Mouse (Mus musculus) intestine, postnatal 0 days (tissue): ENCODE data around the gene Slc6a18. TPM values are rescaled to one million over a fixed set of nuclear protein-coding genes. Genes with fewer than 3 reads are reported as not detected.
"Not testable (repeated sequence)": the region's sequence is repeated elsewhere in the genome, so short reads cannot be mapped to it uniquely, and the experiment has no call there.

ENCODE experiments used
- ATAC-seq: fragments of 200-750 bp; cut with Nextera tagmentation; 2 replicates; pipeline ENCODE4 v1.8.0; 2017; ENCODE audit warnings: mild to moderate bottlenecking, moderate TSS enrichment, moderate library complexity
- H3K27ac ChIP-seq: fragments of 300-500 bp; sonication (generic); 2 replicates; pipeline ENCODE4 v1.5.1; 2014; ENCODE audit warnings: mild to moderate bottlenecking, low read depth, low read length, moderate library complexity
- H3K27me3 ChIP-seq: fragments of 300-500 bp; sonication (generic); replicated peaks from 2 replicates; pipeline ENCODE4 v1.6.1; 2014; ENCODE audit warnings: low read length, mixed read lengths; ENCODE audit not compliant: control insufficient read depth, insufficient read depth
- H3K36me3 ChIP-seq: fragments of 300-500 bp; sonication (generic); 2 replicates; pipeline ENCODE4 v1.6.1; 2014; ENCODE audit warnings: mild to moderate bottlenecking, moderate library complexity; ENCODE audit not compliant: control insufficient read depth, insufficient read depth
- H3K4me1 ChIP-seq: fragments of 300-500 bp; sonication (generic); replicated peaks from 2 replicates; pipeline ENCODE4 v1.6.1; 2014; ENCODE audit warnings: antibody characterized with exemption, low read length, mixed read lengths; ENCODE audit not compliant: control insufficient read depth, insufficient read depth
- H3K4me2 ChIP-seq: fragments of 300-500 bp; sonication (generic); replicated peaks from 2 replicates; pipeline ENCODE4 v1.6.1; 2014; ENCODE audit warnings: low read depth, mild to moderate bottlenecking, moderate library complexity
- H3K4me3 ChIP-seq: fragments of 300-500 bp; sonication (generic); 2 replicates; pipeline ENCODE4 v1.5.1; 2014; ENCODE audit warnings: low read depth, low read length
- H3K9ac ChIP-seq: fragments of 300-500 bp; sonication (generic); 2 replicates; pipeline ENCODE4 v1.6.1; 2014; ENCODE audit warnings: mild to moderate bottlenecking, low read depth, low read length
- H3K9me3 ChIP-seq: fragments of 300-500 bp; sonication (generic); 2 replicates; pipeline ENCODE4 v1.6.1; 2016; ENCODE audit warnings: mixed run types; ENCODE audit not compliant: control insufficient read depth
- CTCF ChIP-seq: sonication (generic); IDR thresholded peaks from 2 replicates; pipeline ENCODE4 v1.5.1; 2016; ENCODE audit warnings: low read depth, mild to moderate bottlenecking, control low read depth, antibody characterized with exemption, moderate library complexity
- WGBS: fragments of 180-500 bp; shearing (Covaris S2); extraction: QIAGEN DNeasy Blood & Tissue Kit; methylation state at CpG from one replicate; pipeline ENCODE4 v1.1.7; 2014; 5-methylcytosine and 5-hydroxymethylcytosine counted together
- polyA plus RNA-seq: library from polyadenylated mRNA; unstranded; fragments of >200 nt; fragmentation: Nextera tagmentation; extraction: Ambion mirVana; gene quantifications from 2 replicates; pipeline ENCODE4 v1.2.1, GENCODE M21; 2015

Slc6a18 gene
- polyA plus RNA-seq, 1 experiment from 2014 or later = 0.20 TPM

- TF ChIP-seq CTCF = no peak
- Histone ChIP-seq H3K4me1 (no peaks in the 10 kb centered on the region; the same call in 1 of the 2 replicates), H3K36me3 (no peaks in the 10 kb centered on the region), H3K9me3 (no peaks in the 10 kb centered on the region), H3K27me3 (no peaks in the 10 kb centered on the region), H3K9ac (no peak overlapping the region), H3K4me3 (no peak overlapping the region), H3K4me2 (no peak overlapping the region), H3K27ac (peak overlapping the region; percentile 62)
- WGBS = 68% methylated on average over 3 of the region's 3 CpGs
- ATAC-seq = peak; percentile 50
These were observed 34.4 kb upstream of the Slc6a18 start for GRCm38 (mm10) chr13:73712228-73712627.

GRCm38 (mm10) chr13:73711803-73712202, 34.0 kb upstream of the Slc6a18 start:
- 64% methylated on average over 5 of the region's 5 CpGs for WGBS
- Histone ChIP-seq H3K9ac (no peak overlapping the region), H3K36me3 (no peaks in the 10 kb centered on the region), H3K27me3 (no peaks in the 10 kb centered on the region), H3K27ac (peak overlapping the region; percentile 62), H3K4me2 (no peak overlapping the region), H3K4me3 (no peak overlapping the region), H3K9me3 (no peaks in the 10 kb centered on the region), H3K4me1 (no peaks in the 10 kb centered on the region; the same call in 1 of the 2 replicates)
- TF ChIP-seq CTCF = no peak
- ATAC-seq = no peak

- H3K4me3 ChIP-seq = no peak overlapping the region
- no peaks in the 10 kb centered on the region; the same call in 1 of the 2 replicates for H3K4me1 ChIP-seq
- H3K27ac ChIP-seq = peak overlapping the region; percentile 62; the same call in 1 of the 2 replicates
- WGBS = 49% methylated on average over 5 of the region's 5 CpGs
- no peaks in the 10 kb centered on the region for H3K36me3 ChIP-seq
- no peaks in the 10 kb centered on the region for H3K9me3 ChIP-seq
- no peak for TF ChIP-seq CTCF
- H3K4me2 ChIP-seq = no peak overlapping the region
- no peak overlapping the region for H3K9ac ChIP-seq
- no peaks in the 10 kb centered on the region for H3K27me3 ChIP-seq
- no peak for ATAC-seq
These were observed 33.4 kb upstream of the Slc6a18 start for GRCm38 (mm10) chr13:73711221-73711620.

GRCm38 (mm10) chr13:73709491-73709890, 31.7 kb upstream of the Slc6a18 start:
- Histone ChIP-seq H3K9ac (no peak overlapping the region), H3K27me3 (no peaks in the 10 kb centered on the region), H3K4me1 (no peaks in the 10 kb centered on the region; the same call in 1 of the 2 replicates), H3K4me3 (no peak overlapping the region), H3K36me3 (no peaks in the 10 kb centered on the region), H3K9me3 (no peaks in the 10 kb centered on the region), H3K4me2 (no peak overlapping the region), H3K27ac (0 out of 2 replicates have a peak overlapping the region, but pooled peaks have one; percentile 11)
- no peak for TF ChIP-seq CTCF
- ATAC-seq = no peak
- WGBS = 43% methylated on average over 6 of the region's 6 CpGs

- no peak within 1 kb of the TSS for H3K9ac ChIP-seq
- H3K27ac ChIP-seq = no peak within 1 kb of the TSS
- TF ChIP-seq CTCF = no peak
- WGBS = 88% methylated on average over 7 of the region's 7 CpGs
- ATAC-seq = no peak
- H3K36me3 ChIP-seq = no peaks in the 10 kb centered on the region
- no peak within 1 kb of the TSS for H3K4me3 ChIP-seq
- no peaks in the 10 kb centered on the region for H3K27me3 ChIP-seq
- H3K4me1 ChIP-seq = no peaks in the 10 kb centered on the region
- no peak within 1 kb of the TSS for H3K4me2 ChIP-seq
- H3K9me3 ChIP-seq = no peaks in the 10 kb centered on the region
These were observed 27.0 kb upstream of the Slc6a18 start, which contains the start of gene Slc6a19 for GRCm38 (mm10) chr13:73704694-73705325. TSS of gene Slc6a19 (minus strand) at chr13:73704865.

GRCm38 (mm10) chr13:73703486-73703885, 25.7 kb upstream of the Slc6a18 start:
- H3K9me3 ChIP-seq, H3K4me2 ChIP-seq, H3K27ac ChIP-seq, H3K4me1 ChIP-seq, H3K36me3 ChIP-seq, ATAC-seq, H3K27me3 ChIP-seq, H3K9ac ChIP-seq, H3K4me3 ChIP-seq: not testable (repeated sequence)
- 62% methylated on average over 4 of the region's 4 CpGs for WGBS

GRCm38 (mm10) chr13:73702776-73703175, 25.0 kb upstream of the Slc6a18 start:
- no peak overlapping the region for H3K27ac ChIP-seq
- H3K4me1 ChIP-seq = no peaks in the 10 kb centered on the region
- no peak overlapping the region for H3K9ac ChIP-seq
- ATAC-seq = no peak
- no peaks in the 10 kb centered on the region for H3K27me3 ChIP-seq
- TF ChIP-seq CTCF = no peak
- no peak overlapping the region for H3K4me2 ChIP-seq
- no peaks in the 10 kb centered on the region for H3K9me3 ChIP-seq
- no peaks in the 10 kb centered on the region for H3K36me3 ChIP-seq
- no peak overlapping the region for H3K4me3 ChIP-seq
- 78% methylated on average over 4 of the region's 4 CpGs for WGBS
